Mouse (Mus musculus): ENCODE measurements around the gene Slc15a5. TPM values are rescaled to one million over a fixed set of nuclear protein-coding genes. Genes with fewer than 3 reads are reported as not detected.
A peak's percentile ranks its signal among the peaks of the same experiment; 100 is the strongest.

The Slc15a5 gene
- polyA plus RNA-seq, 1 experiment from 2014 or later, result not detected

- Histone ChIP-seq H3K4me3 (replicated peaks) (no peak overlapping the region), H3K4me1 (replicated peaks) (no peaks in the 10 kb centered on the region), H3K36me3 (no peaks in the 10 kb centered on the region), H3K27ac (no peak overlapping the region), H3K9me3 (no peaks in the 10 kb centered on the region), H3K4me2 (replicated peaks) (no peak overlapping the region), H3K9ac (no peak overlapping the region), H3K27me3 (replicated peaks) (no peaks in the 10 kb centered on the region)
- ATAC-seq, result peak; percentile 77
- 68% methylated on average over 5 of the region's 5 CpGs for WGBS
Measured at GRCm38 (mm10) chr6:138077681-138078439, 1.9 kb downstream of the Slc15a5 start.

GRCm38 (mm10) chr6:138075723-138076122 lies 4.0 kb downstream of the Slc15a5 start:
- no peak overlapping the region for H3K4me3 ChIP-seq (replicated peaks)
- ATAC-seq, result no peak
- no peak overlapping the region for H3K4me2 ChIP-seq (replicated peaks)
- H3K4me1 ChIP-seq (replicated peaks), result no peaks in the 10 kb centered on the region
- no peak overlapping the region for H3K27ac ChIP-seq
- WGBS, result 90% methylated on average over 1 of the region's 1 CpGs
- H3K9ac ChIP-seq, result no peak overlapping the region
- no peaks in the 10 kb centered on the region for H3K27me3 ChIP-seq (replicated peaks)
- H3K36me3 ChIP-seq, result no peaks in the 10 kb centered on the region
- H3K9me3 ChIP-seq, result no peaks in the 10 kb centered on the region

GRCm38 (mm10) chr6:138073540-138073939 lies 6.2 kb downstream of the Slc15a5 start:
- H3K9ac ChIP-seq, result no peak overlapping the region
- no peak overlapping the region for H3K27ac ChIP-seq
- H3K36me3 ChIP-seq, result no peaks in the 10 kb centered on the region
- 69% methylated on average over 2 of the region's 2 CpGs for WGBS
- H3K4me3 ChIP-seq (replicated peaks), result no peak overlapping the region
- H3K4me2 ChIP-seq (replicated peaks), result no peak overlapping the region
- no peaks in the 10 kb centered on the region for H3K27me3 ChIP-seq (replicated peaks)
- ATAC-seq, result no peak
- H3K4me1 ChIP-seq (replicated peaks), result no peaks in the 10 kb centered on the region
- no peaks in the 10 kb centered on the region for H3K9me3 ChIP-seq

- WGBS, result 78% methylated on average over 8 of the region's 8 CpGs
- Histone ChIP-seq H3K27me3 (replicated peaks) (no peaks in the 10 kb centered on the region), H3K4me3 (replicated peaks) (no peak overlapping the region), H3K36me3 (no peaks in the 10 kb centered on the region), H3K9ac (no peak overlapping the region), H3K9me3 (no peaks in the 10 kb centered on the region), H3K27ac (no peak overlapping the region), H3K4me1 (replicated peaks) (no peaks in the 10 kb centered on the region), H3K4me2 (replicated peaks) (no peak overlapping the region)
- ATAC-seq, result no peak
Measured at GRCm38 (mm10) chr6:138072963-138073339, 6.8 kb downstream of the Slc15a5 start.

- H3K27me3 ChIP-seq (replicated peaks), result no peaks in the 10 kb centered on the region
- no peak overlapping the region for H3K27ac ChIP-seq
- H3K4me1 ChIP-seq (replicated peaks), result no peaks in the 10 kb centered on the region
- ATAC-seq, result no peak
- H3K9me3 ChIP-seq, result no peaks in the 10 kb centered on the region
- H3K4me2 ChIP-seq (replicated peaks), result no peak overlapping the region
- H3K9ac ChIP-seq, result no peak overlapping the region
- H3K36me3 ChIP-seq, result no peaks in the 10 kb centered on the region
- 87% methylated on average over 5 of the region's 5 CpGs for WGBS
- no peak overlapping the region for H3K4me3 ChIP-seq (replicated peaks)
Measured at GRCm38 (mm10) chr6:138072110-138072962, 7.4 kb downstream of the Slc15a5 start.

- Histone ChIP-seq H3K9ac (no peak overlapping the region), H3K4me2 (replicated peaks) (no peak overlapping the region), H3K4me3 (replicated peaks) (no peak overlapping the region), H3K27ac (no peak overlapping the region), H3K36me3 (no peaks in the 10 kb centered on the region), H3K4me1 (replicated peaks) (no peaks in the 10 kb centered on the region), H3K9me3 (no peaks in the 10 kb centered on the region), H3K27me3 (replicated peaks) (no peaks in the 10 kb centered on the region)
- ATAC-seq, result no peak
- WGBS, result 70% methylated on average over 4 of the region's 4 CpGs
Measured at GRCm38 (mm10) chr6:138071505-138072107, 8.1 kb downstream of the Slc15a5 start.

- Histone ChIP-seq H3K4me2 (replicated peaks) (no peak overlapping the region), H3K4me3 (replicated peaks) (no peak overlapping the region), H3K9me3 (no peaks in the 10 kb centered on the region), H3K4me1 (replicated peaks) (no peaks in the 10 kb centered on the region), H3K9ac (no peak overlapping the region), H3K36me3 (no peaks in the 10 kb centered on the region), H3K27me3 (replicated peaks) (no peaks in the 10 kb centered on the region), H3K27ac (no peak overlapping the region)
- WGBS, result 90% methylated on average over 13 of the region's 13 CpGs
- no peak for ATAC-seq
Measured at GRCm38 (mm10) chr6:138070720-138071504, 8.8 kb downstream of the Slc15a5 start.

GRCm38 (mm10) chr6:138069921-138070320 lies 9.8 kb downstream of the Slc15a5 start:
- WGBS, result 89% methylated on average over 10 of the region's 10 CpGs
- ATAC-seq, result no peak
- no peak overlapping the region for H3K4me2 ChIP-seq (replicated peaks)
- H3K9me3 ChIP-seq, result no peaks in the 10 kb centered on the region
- H3K4me3 ChIP-seq (replicated peaks), result no peak overlapping the region
- H3K9ac ChIP-seq, result no peak overlapping the region
- no peaks in the 10 kb centered on the region for H3K36me3 ChIP-seq
- H3K27me3 ChIP-seq (replicated peaks), result no peaks in the 10 kb centered on the region
- H3K27ac ChIP-seq, result no peak overlapping the region
- no peaks in the 10 kb centered on the region for H3K4me1 ChIP-seq (replicated peaks)

GRCm38 (mm10) chr6:138055572-138055971 lies 24.1 kb downstream of the Slc15a5 start:
- H3K4me3 ChIP-seq (replicated peaks), result no peak overlapping the region
- no peak overlapping the region for H3K27ac ChIP-seq
- no peak overlapping the region for H3K9ac ChIP-seq
- no peak overlapping the region for H3K4me2 ChIP-seq (replicated peaks)
- 36% methylated on average over 15 of the region's 15 CpGs for WGBS
- no peak for ATAC-seq
- no peaks in the 10 kb centered on the region for H3K9me3 ChIP-seq
- H3K36me3 ChIP-seq, result no peaks in the 10 kb centered on the region
- H3K4me1 ChIP-seq (replicated peaks), result no peaks in the 10 kb centered on the region
- no peaks in the 10 kb centered on the region for H3K27me3 ChIP-seq (replicated peaks)

GRCm38 (mm10) chr6:138054956-138055355 lies 24.8 kb downstream of the Slc15a5 start:
- WGBS, result 82% methylated on average over 12 of the region's 12 CpGs

GRCm38 (mm10) chr6:138054166-138054565 lies 25.6 kb downstream of the Slc15a5 start:
- no peak overlapping the region for H3K4me2 ChIP-seq (replicated peaks)
- no peaks in the 10 kb centered on the region for H3K27me3 ChIP-seq (replicated peaks)
- H3K4me3 ChIP-seq (replicated peaks), result no peak overlapping the region
- H3K36me3 ChIP-seq, result no peaks in the 10 kb centered on the region
- no peak overlapping the region for H3K9ac ChIP-seq
- 55% methylated on average over 1 of the region's 1 CpGs for WGBS
- no peak overlapping the region for H3K27ac ChIP-seq
- H3K9me3 ChIP-seq, result no peaks in the 10 kb centered on the region
- no peak for ATAC-seq
- H3K4me1 ChIP-seq (replicated peaks), result no peaks in the 10 kb centered on the region

More at GRCm38 (mm10) chr6:138054956-138055355, 24.8 kb downstream of the Slc15a5 start:
- Histone ChIP-seq H3K9me3 (no peaks in the 10 kb centered on the region), H3K27ac (no peak overlapping the region), H3K27me3 (replicated peaks) (no peaks in the 10 kb centered on the region), H3K4me2 (replicated peaks) (no peak overlapping the region), H3K9ac (no peak overlapping the region), H3K4me3 (replicated peaks) (no peak overlapping the region), H3K4me1 (replicated peaks) (no peaks in the 10 kb centered on the region), H3K36me3 (no peaks in the 10 kb centered on the region)
- no peak for ATAC-seq

- 85% methylated on average over 9 of the region's 9 CpGs for WGBS
- no peak overlapping the region for H3K4me3 ChIP-seq (replicated peaks)
- H3K4me1 ChIP-seq (replicated peaks), result no peaks in the 10 kb centered on the region
- H3K9ac ChIP-seq, result no peak overlapping the region
- H3K4me2 ChIP-seq (replicated peaks), result no peak overlapping the region
- no peak for ATAC-seq
- no peaks in the 10 kb centered on the region for H3K27me3 ChIP-seq (replicated peaks)
- H3K36me3 ChIP-seq, result no peaks in the 10 kb centered on the region
- no peak overlapping the region for H3K27ac ChIP-seq
- H3K9me3 ChIP-seq, result no peaks in the 10 kb centered on the region
Measured at GRCm38 (mm10) chr6:138053686-138054085, 26.0 kb downstream of the Slc15a5 start.
